In the genomic region with DNA sequence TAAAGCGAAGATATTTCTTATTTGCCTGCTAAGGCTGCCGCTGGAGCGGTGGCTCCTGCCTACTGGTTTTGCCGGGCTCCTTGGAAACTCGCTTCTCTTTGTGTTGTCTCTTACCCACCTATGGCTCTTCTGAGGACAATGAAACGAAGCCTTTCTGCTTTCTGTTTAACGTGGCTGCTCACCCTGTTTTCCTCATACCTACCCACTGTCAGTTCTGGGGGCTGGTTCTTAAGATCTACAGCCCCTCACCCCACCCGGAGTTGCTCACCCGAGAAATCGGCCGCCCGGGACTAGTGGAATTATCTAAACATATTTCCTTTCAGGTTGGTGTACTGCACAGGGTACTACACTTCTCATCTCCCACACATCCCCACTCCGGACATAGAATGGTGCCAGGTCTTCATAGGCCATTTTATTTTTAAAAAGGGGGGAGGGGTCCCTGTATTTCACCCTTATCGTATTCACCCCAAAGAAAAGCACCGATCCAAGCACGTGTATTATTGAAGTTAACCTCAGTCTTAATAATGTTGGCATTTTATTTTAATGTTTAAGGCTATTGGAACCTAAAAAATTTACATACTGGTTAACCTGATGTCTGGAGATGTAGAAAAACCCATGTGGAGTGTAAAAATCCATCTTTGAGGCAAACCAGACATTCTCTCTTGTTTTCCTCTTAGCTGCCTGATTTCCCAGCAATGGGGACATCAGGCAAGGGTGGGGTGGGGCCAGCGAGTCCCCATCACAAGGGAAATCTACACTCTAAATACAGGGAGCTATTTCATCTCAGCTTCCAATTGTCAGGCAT, we compare ENCODE assay signal across 9 mouse cellular contexts. TPM values are rescaled to one million over a fixed set of nuclear protein-coding genes. Genes with fewer than 3 reads are reported as not detected.
A peak's percentile ranks its signal among the peaks of the same experiment; 100 is the strongest.
DNase-seq lines count a peak whose midpoint lies in the region; ATAC-seq and TF ChIP-seq lines count a peak whose summit lies in the region.
"Had no signal": no experiment of that assay in that cellular context is flagged by ENCODE, and none has a peak within 500 bp of the region (broad histone marks: within the 10 kb centered on the region; RNA-seq: fewer than 3 reads in every experiment).

No protein-coding gene starts in this region.

- H3K27ac ChIP-seq in heart, embryonic 10.5 days = peak overlapping the region; percentile 95
- peak overlapping the region; percentile 100 for H3K27ac ChIP-seq in forebrain, embryonic 15.5 days (replicated peaks)
- no peak overlapping the region for H3K27ac ChIP-seq in liver, embryonic 14.5 days

- 7% methylated on average over 17 of the region's 17 CpGs for WGBS in heart, embryonic 10.5 days
- under 1% methylated on average over 17 of the region's 17 CpGs for WGBS in forebrain, embryonic 15.5 days
- 11% methylated on average over 17 of the region's 17 CpGs for WGBS in liver, embryonic 14.5 days (ENCODE audit: insufficient replicate concordance)

- H3K9ac ChIP-seq in forebrain, embryonic 15.5 days (replicated peaks) = peak overlapping the region; percentile 84
- H3K9ac ChIP-seq in liver, embryonic 14.5 days (replicated peaks) = no peak overlapping the region

- H3K9me3 ChIP-seq in heart, embryonic 10.5 days = no peaks in the 10 kb centered on the region
- no peaks in the 10 kb centered on the region for H3K9me3 ChIP-seq in E14TG2a.4 (ENCODE audit: low read length)
- no peaks in the 10 kb centered on the region for H3K9me3 ChIP-seq in forebrain, embryonic 15.5 days
- H3K9me3 ChIP-seq in liver, embryonic 14.5 days (ENCODE audit: control insufficient read depth, low read length) = no peaks in the 10 kb centered on the region

- no peak for TF ChIP-seq EP300 in liver, embryonic 14.5 days (IDR thresholded peaks at IDR 0.05; ENCODE audit: low read depth)

- ATAC-seq in forebrain, embryonic 15.5 days (replicated peaks) = peak; percentile 1; the same call in 1 of the 2 replicates
- ATAC-seq in liver, embryonic 14.5 days (ENCODE audit: insufficient read depth) = no peak

- H3K4me3 ChIP-seq in heart, embryonic 10.5 days = peak overlapping the region; percentile 76
- peak overlapping the region; percentile 86 for H3K4me3 ChIP-seq in E14TG2a.4 (replicated peaks; ENCODE audit: low read length)
- peak overlapping the region; percentile 96 for H3K4me3 ChIP-seq in forebrain, embryonic 15.5 days
- H3K4me3 ChIP-seq in liver, embryonic 14.5 days (ENCODE audit: insufficient read depth in 1 of 2, low read depth in 2 of 2, low read length in 2 of 2) = peak overlapping the region; percentile 31 to 37

- peak overlapping the region; percentile 57 for H3K4me2 ChIP-seq in forebrain, embryonic 15.5 days (replicated peaks)
- H3K4me2 ChIP-seq in liver, embryonic 14.5 days (ENCODE audit: low read depth) = peak overlapping the region; percentile 54

- DNase-seq in heart, embryonic 10.5 days (ENCODE audit: low spot score) = no peak
- no peak for DNase-seq in heart, adult 8-10 months (ENCODE audit: low spot score)
- DNase-seq in liver, embryonic 14.5 days (ENCODE audit: low read depth in 3 of 3, low spot score in 3 of 3) = no peak
- DNase-seq in urinary bladder, postnatal 4 days (ENCODE audit: low spot score in 2 of 2) = no peak
- no peak for DNase-seq in spleen, adult 18-20 months
- DNase-seq in lung, postnatal 10 days = no peak

- peaks cover 7% of the 10 kb centered on the region; the same call in 1 of the 2 replicates for H3K4me1 ChIP-seq in heart, embryonic 10.5 days
- H3K4me1 ChIP-seq in E14TG2a.4 (replicated peaks; ENCODE audit: low read depth, low read length) = peaks cover 19% of the 10 kb centered on the region
- peaks cover 19% of the 10 kb centered on the region for H3K4me1 ChIP-seq in forebrain, embryonic 15.5 days
- H3K4me1 ChIP-seq in liver, embryonic 14.5 days (replicated peaks; ENCODE audit: control insufficient read depth in 2 of 2, insufficient read depth in 2 of 2, low read length in 1 of 2) = no peaks in the 10 kb centered on the region

- TF ChIP-seq CTCF in E14TG2a.4 (conservative IDR thresholded peaks at IDR 0.05; ENCODE audit: low read length) = no peak
- no peak for TF ChIP-seq CTCF in liver, embryonic 14.5 days (IDR thresholded peaks at IDR 0.05; ENCODE audit: low read depth)

- H3K36me3 ChIP-seq in heart, embryonic 10.5 days = no peaks in the 10 kb centered on the region
- H3K36me3 ChIP-seq in E14TG2a.4 (ENCODE audit: insufficient read depth, low read length) = no peaks in the 10 kb centered on the region
- no peaks in the 10 kb centered on the region for H3K36me3 ChIP-seq in forebrain, embryonic 15.5 days
- no peaks in the 10 kb centered on the region for H3K36me3 ChIP-seq in liver, embryonic 14.5 days (replicated peaks; ENCODE audit: control insufficient read depth, insufficient read depth, low read depth)

- no peaks in the 10 kb centered on the region for H3K27me3 ChIP-seq in heart, embryonic 10.5 days (ENCODE audit: insufficient read depth, poor library complexity, severe bottlenecking)
- H3K27me3 ChIP-seq in E14TG2a.4 (ENCODE audit: insufficient read depth, low read length) = peaks cover 45% of the 10 kb centered on the region
- H3K27me3 ChIP-seq in forebrain, embryonic 15.5 days = no peaks in the 10 kb centered on the region
- H3K27me3 ChIP-seq in liver, embryonic 14.5 days (ENCODE audit: control insufficient read depth, insufficient read depth, low read length) = peaks cover 52% of the 10 kb centered on the region
- H3K27me3 ChIP-seq: CH12.LX had no signal

RNA-seq across cellular contexts. Expression of gene Sox11, which starts 1.4 kb away (rescaled TPM):
- polyA plus RNA-seq in heart, embryonic 10.5 days (2016; fragmentation: Nextera tagmentation; extraction: Ambion mirVana) = 32.0 and 73.8 TPM in 2 replicates
- under 1 TPM in 3 of 4 experiments, not detected in 1; 0.03 TPM for total RNA-seq in heart, adult 8-10 months (2022)
- 1,052 and 1,056 TPM in 2 replicates for polyA plus RNA-seq in forebrain, embryonic 15.5 days (2015; fragmentation: Nextera tagmentation; extraction: Ambion mirVana)
- 0.37 and 0.58 TPM in 2 replicates for polyA plus RNA-seq in liver, embryonic 14.5 days (2012; rRNA removed)
- 0.80 and 0.86 TPM in 2 replicates for polyA plus RNA-seq in liver, embryonic 14.5 days (2014; fragmentation: Nextera tagmentation; extraction: Ambion mirVana)
- total RNA-seq: CH12.LX had no signal

Comparison
In these comparisons a context has a peak if more than half of its experiments do, and no peak if none do; other contexts are left out.
1. H3K4me3 ChIP-seq: peak in every context shown above with its lines; median percentile 96 in forebrain, embryonic 15.5 days; 86 in E14TG2a.4; 76 in heart, embryonic 10.5 days; 34 in liver, embryonic 14.5 days.
2. RNA of gene Sox11, which starts 1.4 kb away (polyA plus RNA-seq): 1,052 to 1,056 TPM in forebrain, embryonic 15.5 days and 32.0 to 73.8 TPM in heart, embryonic 10.5 days; 0.37 to 0.86 TPM in liver, embryonic 14.5 days; every median in the first group is over 10 times any median in the second.